Mouse (Mus musculus) cerebellum, adult 9-10 months (tissue): ENCODE results near the gene Tor1aip1.

Experiments used
- DNase-seq: peaks from one replicate; pipeline ENCODE4 v3.0.0; 2022

Tor1aip1 gene

DNA sequence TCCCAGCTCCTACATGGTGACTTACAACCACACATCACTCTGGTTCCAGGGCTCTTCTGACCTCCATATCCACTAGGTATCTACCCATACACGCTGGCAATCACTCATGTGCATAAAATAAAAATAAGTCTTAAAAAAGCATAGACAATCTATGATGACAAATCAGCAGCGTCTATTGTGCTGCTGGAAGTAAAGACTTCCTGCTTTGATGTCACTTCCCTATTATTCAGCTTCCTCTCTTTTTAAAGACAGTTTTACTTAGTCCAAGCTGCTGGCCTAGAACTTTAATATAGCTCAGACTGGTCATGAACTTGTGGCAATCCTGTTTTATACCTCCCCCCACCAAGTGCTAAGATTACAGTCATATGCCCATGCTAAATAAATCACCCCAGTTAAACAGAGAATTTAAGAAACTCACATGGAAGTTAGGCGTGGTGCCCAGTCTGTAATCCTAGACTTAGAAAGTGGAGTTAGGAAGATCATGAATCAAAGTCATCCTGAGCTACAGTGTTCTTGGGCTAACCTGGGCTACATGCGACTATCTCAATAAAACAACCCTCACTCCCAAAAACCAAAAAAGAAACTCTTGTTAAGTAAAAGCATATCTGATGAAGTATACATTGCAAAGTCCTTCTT lies 7.8 kb downstream of the Tor1aip1 start:
- DNase-seq: no peak

DNA sequence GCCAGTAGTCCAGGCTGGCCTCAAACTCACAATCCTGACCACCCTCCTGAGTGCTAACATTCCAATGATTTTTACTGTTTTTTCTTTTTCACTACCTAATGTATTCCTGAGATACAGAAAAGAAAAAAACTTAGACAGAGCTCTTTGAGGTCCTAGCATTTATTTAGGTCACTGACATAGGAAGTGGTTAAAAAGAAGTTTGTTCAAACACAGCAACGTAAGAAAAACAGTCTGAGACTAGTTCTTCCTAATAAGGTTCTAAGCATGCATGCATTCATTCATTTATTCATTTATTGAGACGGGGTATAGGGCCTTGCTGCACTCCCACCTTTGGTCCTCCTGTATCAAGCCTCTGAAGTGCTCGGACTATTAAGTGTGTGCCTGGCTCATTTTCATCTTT lies 8.4 kb downstream of the Tor1aip1 start:
- no peak for DNase-seq

DNA sequence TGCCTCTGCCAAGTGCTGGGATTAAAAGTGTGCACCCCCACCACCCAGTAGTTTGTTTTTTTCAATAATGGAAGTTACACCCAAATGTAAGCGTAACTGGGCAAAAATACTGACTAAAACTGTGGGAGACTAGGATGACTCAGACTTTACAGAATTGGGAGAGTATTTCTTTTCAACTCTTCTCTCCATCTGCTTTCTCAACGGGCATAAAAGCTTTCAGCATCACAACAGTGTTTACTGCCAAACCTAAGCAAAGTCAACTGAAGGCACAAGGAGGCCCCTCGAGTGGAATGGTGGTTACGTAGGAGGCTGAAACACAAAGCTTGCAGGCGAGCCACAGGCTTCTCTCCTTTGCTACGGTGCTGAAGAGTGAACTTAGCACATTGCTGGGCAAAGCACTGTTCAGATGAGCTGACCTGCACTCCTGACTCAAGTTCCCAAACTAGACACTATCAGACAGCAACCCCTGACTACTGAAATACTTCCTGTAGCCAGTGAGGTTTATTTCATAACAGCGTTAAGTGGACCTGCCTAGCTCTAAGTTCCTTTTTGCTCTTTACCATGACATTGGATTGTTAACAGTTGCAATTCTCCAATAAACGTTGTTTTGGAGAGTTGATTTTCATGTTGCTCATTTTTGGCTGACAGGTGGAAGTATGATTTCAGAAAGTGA lies 11.3 kb downstream of the Tor1aip1 start:
- DNase-seq: no peak

DNA sequence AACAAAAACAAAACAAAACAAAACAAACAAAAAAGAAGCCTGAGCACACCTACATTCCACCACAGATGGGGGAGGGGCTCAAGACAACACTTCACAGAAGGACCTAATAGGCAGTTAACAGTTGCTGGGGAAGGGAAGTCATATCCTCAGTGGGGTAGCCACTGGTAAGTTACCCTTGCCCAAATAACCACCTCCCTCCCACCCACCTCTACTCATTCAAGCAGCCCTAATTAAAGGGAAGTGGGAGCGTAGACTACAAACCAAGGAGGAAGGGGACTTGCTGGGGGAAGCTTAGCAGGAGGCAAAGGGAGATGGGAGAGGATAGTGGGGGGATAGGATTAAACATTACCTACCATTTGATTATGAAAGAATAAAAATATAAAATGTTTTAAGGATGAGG lies 15.9 kb downstream of the Tor1aip1 start:
- no peak for DNase-seq

- no peak for DNase-seq
Observed at GRCm38 (mm10) chr1:156019800-156020199, 16.5 kb downstream of the Tor1aip1 start.

GRCm38 (mm10) chr1:156009003-156009402 lies 27.3 kb downstream of the Tor1aip1 start:
- no peak for DNase-seq

DNA sequence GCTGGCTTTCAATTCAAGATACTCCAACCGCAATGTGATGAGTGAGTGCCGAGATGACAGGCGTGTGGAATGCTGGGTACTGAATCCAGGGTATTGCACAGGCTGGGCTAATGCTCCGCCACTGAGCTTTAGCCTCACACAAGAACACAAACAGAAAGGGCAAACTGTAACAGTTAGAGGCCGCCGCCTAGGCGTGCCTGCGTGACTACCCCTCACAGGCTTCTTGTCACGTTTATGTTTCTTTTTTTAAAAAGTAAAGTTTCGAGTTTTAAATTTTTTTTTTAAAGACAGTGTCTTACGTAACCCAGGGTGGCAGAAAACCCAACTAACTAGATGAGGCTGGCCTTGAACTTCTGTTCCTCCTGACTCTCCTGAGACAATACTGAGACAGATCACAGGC lies 30.4 kb downstream of the Tor1aip1 start:
- DNase-seq: no peak

DNA sequence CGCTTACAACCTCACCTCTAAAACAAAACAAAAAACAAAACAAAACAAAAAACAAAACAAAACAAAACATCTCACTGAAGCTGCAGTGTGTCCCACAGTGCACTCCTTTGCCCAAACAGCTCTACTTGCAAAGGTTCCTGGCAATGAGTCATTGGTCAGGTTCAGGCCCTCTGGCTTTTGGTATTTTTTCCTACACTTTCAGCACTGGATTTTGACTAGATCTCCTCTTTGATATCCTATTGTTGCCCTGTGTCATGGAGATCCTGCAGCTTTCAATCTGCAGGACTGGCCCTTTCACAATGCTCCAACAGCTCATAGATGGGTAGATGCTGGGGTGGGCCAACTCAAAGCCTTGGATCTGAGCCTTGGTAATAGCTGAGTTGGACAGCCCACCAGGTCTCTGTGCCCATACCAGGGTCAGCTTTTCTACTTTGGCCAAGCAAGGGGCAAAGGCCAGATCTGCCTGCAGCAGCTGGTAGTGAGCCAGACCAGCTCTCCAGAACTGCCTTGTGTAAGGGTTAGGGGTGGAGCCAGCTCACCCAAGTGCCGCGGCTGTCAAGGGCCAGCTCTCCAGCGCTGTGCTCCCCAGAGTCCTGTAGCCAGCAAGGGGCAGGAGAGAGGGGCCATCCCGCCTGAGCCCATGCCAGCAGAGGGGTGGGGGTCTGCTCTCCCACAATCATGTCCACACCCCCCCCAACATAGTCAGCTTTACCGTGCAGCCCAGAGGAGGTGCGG lies 32.9 kb downstream of the Tor1aip1 start:
- DNase-seq: no peak

- no peak for DNase-seq
Observed at GRCm38 (mm10) chr1:156002366-156002765, 33.9 kb downstream of the Tor1aip1 start.

DNA sequence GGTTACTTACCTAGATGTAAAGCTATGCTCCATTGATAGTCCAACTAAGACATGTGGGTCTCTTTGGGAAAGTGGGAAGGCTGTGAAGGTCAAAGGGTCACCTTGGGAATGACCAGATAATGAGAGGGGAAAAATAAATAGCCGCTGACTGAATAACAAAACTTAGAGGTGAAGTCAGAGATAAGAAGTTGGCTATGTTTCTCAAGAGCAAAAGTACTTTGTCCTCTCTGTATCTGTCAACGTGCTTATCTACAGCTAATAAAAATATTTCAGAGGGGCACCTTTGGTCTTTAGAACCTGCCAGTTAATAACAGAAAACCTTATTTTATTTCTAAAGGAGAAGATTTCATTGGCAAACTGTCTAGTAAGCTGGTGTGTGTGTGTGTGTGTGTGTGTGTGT lies 40.7 kb downstream of the Tor1aip1 start:
- no peak for DNase-seq

- DNase-seq: no peak
Observed at GRCm38 (mm10) chr1:155994524-155994923, 41.8 kb downstream of the Tor1aip1 start.

DNA sequence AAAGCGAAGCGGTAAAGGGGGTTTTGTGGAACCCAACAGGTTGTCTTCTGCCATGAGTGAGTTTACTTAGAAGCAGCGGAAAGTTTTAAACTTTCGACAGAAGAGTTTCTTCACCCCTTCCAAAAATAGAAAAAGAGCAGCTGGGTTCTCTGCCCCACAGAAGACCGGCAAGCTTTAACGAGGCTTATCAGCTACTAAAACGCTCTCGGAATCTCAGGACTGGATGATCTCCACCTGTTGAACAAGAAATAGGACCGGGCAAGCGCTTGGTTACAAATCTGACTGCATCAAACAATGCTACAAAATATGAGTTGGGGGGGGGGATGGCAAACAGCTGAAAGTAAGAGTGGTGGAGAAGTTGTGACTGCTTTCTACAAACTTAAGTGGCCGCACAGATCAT lies 45.9 kb downstream of the Tor1aip1 start:
- no peak for DNase-seq

- DNase-seq: no peak
Observed at GRCm38 (mm10) chr1:155989387-155989786, 46.9 kb downstream of the Tor1aip1 start.

DNA sequence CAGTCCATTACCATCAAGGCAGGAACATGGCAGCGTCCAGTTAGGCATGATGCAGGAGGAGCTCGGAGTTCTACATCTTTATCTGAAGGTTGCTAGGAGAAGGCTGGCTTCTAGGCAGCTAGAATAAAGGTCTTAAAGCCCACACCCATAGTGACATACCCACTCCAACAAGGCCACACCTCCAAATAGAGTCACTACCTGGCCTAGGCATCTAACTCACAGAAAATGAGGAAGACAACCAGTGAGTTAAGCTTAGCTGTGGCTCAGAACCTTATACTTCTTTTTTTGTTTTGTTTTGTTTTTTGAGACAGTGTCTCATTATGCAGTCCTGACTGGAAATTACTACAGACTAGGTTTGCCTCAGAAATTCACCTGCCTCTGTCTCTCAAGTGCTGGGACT lies 48.7 kb downstream of the Tor1aip1 start:
- no peak for DNase-seq

GRCm38 (mm10) chr1:155974931-155975330 lies 61.3 kb downstream of the Tor1aip1 start:
- no peak for DNase-seq

DNA sequence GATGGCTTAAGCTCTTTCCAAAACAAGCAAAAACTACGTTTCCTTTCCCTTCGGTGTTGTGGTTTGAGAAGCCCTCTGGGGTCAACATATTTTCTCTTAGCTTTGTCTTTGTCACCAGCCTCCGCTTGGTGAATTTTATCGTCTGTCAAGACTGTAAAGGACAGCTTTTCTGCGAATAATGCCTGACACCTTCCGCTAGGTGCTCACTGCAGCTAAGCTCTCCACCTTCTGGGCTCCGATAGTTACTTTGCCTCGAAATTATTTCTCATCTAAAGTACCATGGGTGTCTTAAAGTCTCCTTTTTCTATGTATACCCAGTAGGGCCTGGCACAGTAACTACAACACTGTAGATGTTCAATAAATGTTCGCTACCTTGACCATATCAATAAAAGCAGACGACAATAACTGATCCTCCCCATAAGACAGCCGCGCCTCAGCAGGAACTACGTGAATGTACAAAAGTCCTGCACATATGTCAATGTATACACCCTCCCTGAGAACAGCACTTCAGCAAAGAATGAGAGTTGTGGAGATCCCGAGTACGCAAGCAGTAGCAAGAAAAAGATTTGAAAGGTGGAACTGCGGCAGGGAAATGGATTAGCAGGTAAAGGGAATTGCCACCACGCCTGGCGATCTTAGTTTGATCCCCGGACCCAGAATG lies 62.4 kb downstream of the Tor1aip1 start:
- no peak for DNase-seq

DNA sequence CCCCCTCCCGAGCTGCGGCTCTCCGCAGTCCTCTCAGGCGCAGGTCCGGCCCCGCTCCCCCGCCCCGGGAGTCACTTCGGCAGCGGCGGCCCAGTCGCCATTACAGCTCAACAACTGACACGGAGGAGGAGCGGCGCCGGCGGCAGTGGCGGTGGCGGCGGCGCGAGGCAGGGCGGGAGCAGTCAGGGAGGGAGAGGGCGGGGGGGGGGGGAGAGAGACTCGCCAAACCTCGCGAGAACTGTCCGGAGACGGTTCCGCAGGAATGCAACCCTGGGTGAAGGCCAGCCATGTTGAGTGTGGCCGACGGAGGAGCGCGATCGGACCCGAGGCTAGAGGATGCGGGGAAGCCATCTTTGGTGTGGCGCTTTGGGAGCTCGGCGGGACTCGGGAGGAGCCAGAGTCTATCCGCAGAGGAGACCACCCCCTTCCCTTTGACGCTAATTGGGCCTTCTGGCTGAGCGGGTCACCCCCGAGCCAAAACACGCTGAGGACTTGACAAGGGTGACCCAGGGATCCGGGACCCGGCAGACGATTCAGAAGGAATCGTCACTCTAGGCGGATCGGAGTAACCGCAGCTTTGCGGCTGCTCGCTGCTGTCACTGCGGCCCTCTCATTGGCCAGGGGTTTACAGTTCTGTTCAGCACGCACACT lies 63.1 kb downstream of the Tor1aip1 start, which contains the start of gene Cep350:
TSS of gene Cep350 (minus strand) at position 188 of the 651 bp plus-strand sequence.
- peak; percentile 97 for DNase-seq

DNA sequence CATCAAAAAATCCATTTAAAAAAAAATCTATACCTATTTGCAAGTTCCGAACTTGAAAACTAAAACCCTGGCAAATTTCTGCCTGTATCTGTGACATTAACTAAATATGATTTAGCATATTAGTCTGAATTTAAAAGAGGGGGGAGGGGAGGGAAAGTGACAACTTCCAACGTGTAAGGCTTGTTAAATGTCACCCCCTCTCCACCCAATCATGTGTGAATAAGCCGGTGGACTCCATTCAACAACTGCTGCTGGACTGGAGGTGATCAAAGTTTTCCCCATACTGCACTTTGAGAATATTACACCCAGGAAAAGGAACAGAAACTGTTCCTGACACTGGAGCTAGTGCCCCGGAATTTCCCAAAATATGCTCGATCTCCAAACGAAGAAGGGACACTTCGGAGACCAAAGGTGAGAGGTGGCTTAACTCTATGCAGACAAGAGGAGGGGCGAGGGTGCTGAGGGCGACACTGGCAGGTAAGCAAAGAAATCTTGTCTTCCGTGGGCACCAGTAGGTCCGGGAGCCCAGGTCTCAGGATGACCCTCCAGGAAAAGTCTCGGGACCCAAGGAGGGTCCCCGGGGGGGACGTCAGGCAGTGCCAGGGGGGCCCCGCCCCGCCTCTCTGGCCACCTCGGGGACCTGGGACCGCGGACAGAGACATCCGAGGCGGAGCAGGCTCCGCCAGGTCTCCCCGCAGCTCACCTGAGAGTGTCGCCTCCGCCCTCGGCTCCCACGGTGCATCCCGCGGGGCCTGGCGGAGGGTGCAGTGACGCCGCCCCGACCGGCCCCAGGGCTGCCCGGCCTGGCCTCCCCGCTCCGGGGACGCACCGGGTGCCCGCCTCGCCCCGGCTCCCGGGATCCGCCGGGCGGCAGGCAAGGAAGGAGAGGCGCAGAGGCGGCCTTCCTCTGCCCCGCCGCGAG lies 63.9 kb downstream of the Tor1aip1 start:
- DNase-seq: peak; percentile 75
